Mouse (Mus musculus): ENCODE results near the gene Apbb2. TPM values are rescaled to one million over a fixed set of nuclear protein-coding genes. Genes with fewer than 3 reads are reported as not detected.

Apbb2 gene
- total and polyA plus RNA-seq, 3 experiments = 0.34 to 0.40 (median 0.34) TPM

DNA sequence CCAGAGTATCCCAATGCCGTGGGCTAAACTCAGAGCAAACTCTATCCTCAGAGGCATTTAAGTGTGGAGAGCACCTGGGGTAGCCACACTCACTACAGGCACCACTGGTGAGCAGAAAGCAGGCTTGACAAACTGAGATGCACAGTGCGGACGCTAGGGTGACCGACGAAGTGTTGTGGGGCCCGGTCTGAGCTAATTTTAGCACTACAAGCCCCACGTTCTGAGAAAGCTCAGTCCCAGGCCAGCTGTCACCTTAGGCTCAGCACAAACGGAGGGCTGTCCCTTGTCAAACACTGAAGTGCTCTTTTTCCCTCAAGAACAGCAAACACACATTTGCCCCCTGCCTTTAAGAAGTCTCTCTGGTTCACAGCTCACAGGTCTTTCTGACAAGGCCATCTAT, 201.3 kb downstream of the Apbb2 start:
- Histone ChIP-seq H3K36me3 (replicated peaks in 1 of 2; ENCODE audit: control insufficient read depth in 1 of 2, insufficient read depth in 1 of 2, low read length in 1 of 2) (no peaks in the 10 kb centered on the region), H3K27me3 (replicated peaks) (no peaks in the 10 kb centered on the region), H3K9me3 (replicated peaks; ENCODE audit: low read length) (peaks cover 4% of the 10 kb centered on the region), H3K9ac (ENCODE audit: insufficient read depth, low read depth) (no peak overlapping the region), H3K27ac (ENCODE audit: insufficient read depth, low read depth) (no peak overlapping the region), H3K4me2 (ENCODE audit: insufficient read depth, low read depth, poor library complexity, severe bottlenecking) (peak overlapping the region; percentile 59), H3K4me3 (replicated peaks in 1 of 3; ENCODE audit: low read depth in 2 of 3, low read length in 2 of 3, poor library complexity in 1 of 3) (no peak overlapping the region), H3K4me1 (ENCODE audit: control insufficient read depth in 1 of 2, insufficient read depth in 2 of 2) (peaks cover 6 to 12% of the 10 kb centered on the region in 2 experiments; a peak in 3 of 4 replicates), H3K79me2 (replicated peaks; ENCODE audit: control insufficient read depth, extremely low read depth, insufficient read depth, poor library complexity, severe bottlenecking) (no peaks in the 10 kb centered on the region)
- TF ChIP-seq MEF2A (IDR thresholded peaks at IDR 0.05; ENCODE audit: borderline replicate concordance, low read depth, low read length) (peak; percentile 94), TCF12 (IDR thresholded peaks at IDR 0.05; ENCODE audit: low read depth, low read length) (0 out of 2 replicates have a peak, but pooled peaks have one; percentile 13), MXI1 (IDR thresholded peaks at IDR 0.05; ENCODE audit: low read depth, low read length) (0 out of 2 replicates have a peak, but pooled peaks have one; percentile 22), ZMIZ1 (IDR thresholded peaks at IDR 0.05; ENCODE audit: low read depth, low read length) (no peak), CTCF (conservative IDR thresholded peaks at IDR 0.05 in 1 of 2, IDR thresholded peaks at IDR 0.05 in 1 of 2; ENCODE audit: low read depth in 2 of 2, low read length in 2 of 2) (peak in 1 of 2 experiments; percentile 38; a peak in 1 of 4 replicates)
- in situ Hi-C loops (cut with MboI; ENCODE audit: low pct_ligation_motif_present, low pct_unique_long_range_greater_than_20kb, low sequenced_read_pairs) = loop anchor here (25.0 kb wide), 1 partner anchor 245 kb away; no protein-coding TSS in a partner anchor
- DNase-seq (ENCODE audit: extremely low read depth) = peak; percentile 61
- dilution Hi-C loops (cut with MboI; ENCODE audit: extremely low pct_ligation_motif_present, extremely low pct_unique_long_range_greater_than_20kb, low sequenced_read_pairs) = no loop called here

GRCm38 (mm10) chr5:66415700-66416543, 202.7 kb downstream of the Apbb2 start:
- Histone ChIP-seq H3K4me1 (ENCODE audit: control insufficient read depth in 1 of 2, insufficient read depth in 2 of 2) (peaks cover 6 to 12% of the 10 kb centered on the region in 2 experiments; a peak in 3 of 4 replicates), H3K9me3 (replicated peaks; ENCODE audit: low read length) (peaks cover 4% of the 10 kb centered on the region), H3K4me3 (replicated peaks in 1 of 3; ENCODE audit: low read depth in 2 of 3, low read length in 2 of 3, poor library complexity in 1 of 3) (no peak overlapping the region), H3K36me3 (replicated peaks in 1 of 2; ENCODE audit: control insufficient read depth in 1 of 2, insufficient read depth in 1 of 2, low read length in 1 of 2) (no peaks in the 10 kb centered on the region), H3K27me3 (replicated peaks) (no peaks in the 10 kb centered on the region), H3K79me2 (replicated peaks; ENCODE audit: control insufficient read depth, extremely low read depth, insufficient read depth, poor library complexity, severe bottlenecking) (no peaks in the 10 kb centered on the region), H3K27ac (ENCODE audit: insufficient read depth, low read depth) (no peak overlapping the region), H3K4me2 (ENCODE audit: insufficient read depth, low read depth, poor library complexity, severe bottlenecking) (no peak overlapping the region), H3K9ac (ENCODE audit: insufficient read depth, low read depth) (no peak overlapping the region)
- dilution Hi-C loops (cut with MboI; ENCODE audit: extremely low pct_ligation_motif_present, extremely low pct_unique_long_range_greater_than_20kb, low sequenced_read_pairs) = no loop called here
- TF ChIP-seq EP300 (IDR thresholded peaks at IDR 0.05; ENCODE audit: low read length) = no peak
- no peak for TF ChIP-seq CHD2 (IDR thresholded peaks at IDR 0.05; ENCODE audit: low read length)
- no peak for TF ChIP-seq KAT2A (IDR thresholded peaks at IDR 0.05; ENCODE audit: insufficient replicate concordance, low read length)
- in situ Hi-C loops (cut with MboI; ENCODE audit: low pct_ligation_motif_present, low pct_unique_long_range_greater_than_20kb, low sequenced_read_pairs) = loop anchor here (25.0 kb wide), 1 partner anchor 246 kb away; no protein-coding TSS in a partner anchor
- no peak for DNase-seq (ENCODE audit: extremely low read depth)

DNA sequence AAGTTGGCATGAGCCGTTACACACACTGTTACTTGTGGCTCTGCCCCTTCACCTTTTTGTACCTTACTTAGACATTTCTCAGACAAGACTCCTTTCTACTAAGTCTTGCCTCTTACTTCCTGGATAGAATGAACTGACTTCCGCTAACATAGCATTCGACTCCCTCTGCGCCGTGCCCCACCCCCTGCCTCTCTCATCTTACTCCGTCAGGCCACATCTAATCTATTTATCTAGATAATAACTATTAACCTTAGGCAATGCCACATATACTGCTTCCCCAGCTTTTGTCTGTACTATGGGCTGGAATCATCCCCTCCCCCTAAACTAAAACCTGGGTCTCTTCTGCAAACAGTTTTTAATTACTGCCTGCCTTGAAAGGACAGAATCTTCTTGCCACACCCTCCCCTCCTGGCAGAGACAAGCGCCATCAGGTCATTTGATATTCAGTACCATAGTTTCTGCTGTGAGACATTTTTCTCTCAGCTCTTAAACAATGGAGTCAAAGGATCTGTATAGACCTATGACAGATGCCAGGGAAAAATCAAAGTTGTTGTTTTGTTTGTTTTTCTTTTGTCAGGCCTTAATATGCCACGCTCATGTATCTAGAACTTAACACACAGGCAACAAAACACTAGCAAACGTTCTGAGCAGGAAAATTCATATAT, 203.4 kb downstream of the Apbb2 start:
- Histone ChIP-seq H3K27me3 (replicated peaks) (no peaks in the 10 kb centered on the region), H3K9me3 (replicated peaks; ENCODE audit: low read length) (peaks cover 4% of the 10 kb centered on the region), H3K79me2 (replicated peaks; ENCODE audit: control insufficient read depth, extremely low read depth, insufficient read depth, poor library complexity, severe bottlenecking) (no peaks in the 10 kb centered on the region), H3K27ac (ENCODE audit: insufficient read depth, low read depth) (no peak overlapping the region), H3K4me3 (replicated peaks in 1 of 3; ENCODE audit: low read depth in 2 of 3, low read length in 2 of 3, poor library complexity in 1 of 3) (no peak overlapping the region), H3K4me2 (ENCODE audit: insufficient read depth, low read depth, poor library complexity, severe bottlenecking) (no peak overlapping the region), H3K36me3 (replicated peaks in 1 of 2; ENCODE audit: control insufficient read depth in 1 of 2, insufficient read depth in 1 of 2, low read length in 1 of 2) (no peaks in the 10 kb centered on the region), H3K4me1 (ENCODE audit: control insufficient read depth in 1 of 2, insufficient read depth in 2 of 2) (peaks cover 6 to 12% of the 10 kb centered on the region in 2 experiments; a peak in 3 of 4 replicates), H3K9ac (ENCODE audit: insufficient read depth, low read depth) (no peak overlapping the region)
- DNase-seq (ENCODE audit: extremely low read depth) = no peak
- dilution Hi-C loops (cut with MboI; ENCODE audit: extremely low pct_ligation_motif_present, extremely low pct_unique_long_range_greater_than_20kb, low sequenced_read_pairs) = no loop called here
- TF ChIP-seq PAX5 (IDR thresholded peaks at IDR 0.05; ENCODE audit: low read length) = no peak
- in situ Hi-C loops (cut with MboI; ENCODE audit: low pct_ligation_motif_present, low pct_unique_long_range_greater_than_20kb, low sequenced_read_pairs) = loop anchor here (25.0 kb wide), 1 partner anchor 247 kb away; no protein-coding TSS in a partner anchor

Measured in CH12.LX (cell line).